Mouse (Mus musculus): ENCODE measurements around the gene Mob4.

Mob4 gene

GRCm38 (mm10) chr1:55132308-55132707 is 1.3 kb downstream of the Mob4 start:
- DNase-seq = no peak

GRCm38 (mm10) chr1:55133173-55133572 is 2.1 kb downstream of the Mob4 start:
- DNase-seq = no peak

- no peak for DNase-seq
These were observed 3.3 kb downstream of the Mob4 start for GRCm38 (mm10) chr1:55134301-55134700.

- no peak for DNase-seq
These were observed 4.8 kb downstream of the Mob4 start for GRCm38 (mm10) chr1:55135846-55136245.

- DNase-seq = no peak
These were observed 13.3 kb downstream of the Mob4 start for GRCm38 (mm10) chr1:55144338-55144737.

- DNase-seq = no peak
These were observed 14.5 kb downstream of the Mob4 start for GRCm38 (mm10) chr1:55145556-55145955.

- DNase-seq = no peak
These were observed 26.3 kb downstream of the Mob4 start for GRCm38 (mm10) chr1:55157329-55157728.

GRCm38 (mm10) chr1:55158211-55158610 is 27.2 kb downstream of the Mob4 start:
- DNase-seq = no peak

- DNase-seq = no peak
These were observed 27.8 kb downstream of the Mob4 start for GRCm38 (mm10) chr1:55158821-55159220.

- DNase-seq = no peak
These were observed 29.2 kb downstream of the Mob4 start for GRCm38 (mm10) chr1:55160218-55160617.

- DNase-seq = no peak
These were observed 30.0 kb downstream of the Mob4 start for GRCm38 (mm10) chr1:55160831-55161638.

- DNase-seq = peak; percentile 24
These were observed 30.9 kb downstream of the Mob4 start for GRCm38 (mm10) chr1:55161895-55162294.

- DNase-seq = no peak
These were observed 31.8 kb downstream of the Mob4 start for GRCm38 (mm10) chr1:55162781-55163180.

- DNase-seq = no peak
These were observed 33.0 kb downstream of the Mob4 start for GRCm38 (mm10) chr1:55164005-55164404.

- no peak for DNase-seq
These were observed 36.5 kb downstream of the Mob4 start for GRCm38 (mm10) chr1:55167560-55167959.

GRCm38 (mm10) chr1:55168591-55168990 is 37.6 kb downstream of the Mob4 start:
- DNase-seq = no peak

GRCm38 (mm10) chr1:55171361-55172325 is 40.6 kb downstream of the Mob4 start:
- no peak for DNase-seq

GRCm38 (mm10) chr1:55173720-55174557 is 42.9 kb downstream of the Mob4 start:
- DNase-seq = no peak

GRCm38 (mm10) chr1:55174558-55175034 is 43.6 kb downstream of the Mob4 start:
- DNase-seq = no peak

GRCm38 (mm10) chr1:55179917-55180566 is 49.0 kb downstream of the Mob4 start:
- no peak for DNase-seq

GRCm38 (mm10) chr1:55182392-55182791 is 51.4 kb downstream of the Mob4 start:
- no peak for DNase-seq

- DNase-seq = no peak
These were observed 54.7 kb downstream of the Mob4 start for GRCm38 (mm10) chr1:55185718-55186117.

Data from kidney, postnatal 10 days (tissue).